Mouse (Mus musculus) thymus, postnatal 36 days (tissue): ENCODE data around the gene Colq.
"Not testable (repeated sequence)": the region's sequence is repeated elsewhere in the genome, so short reads cannot be mapped to it uniquely, and the experiment has no call there.

Experiments
- DNase-seq, 2 experiments: peaks; one replicate each; pipeline ENCODE4 v3.0.0; 2022; ENCODE audit warnings: mixed read lengths in 2 of 2

Colq gene

DNA sequence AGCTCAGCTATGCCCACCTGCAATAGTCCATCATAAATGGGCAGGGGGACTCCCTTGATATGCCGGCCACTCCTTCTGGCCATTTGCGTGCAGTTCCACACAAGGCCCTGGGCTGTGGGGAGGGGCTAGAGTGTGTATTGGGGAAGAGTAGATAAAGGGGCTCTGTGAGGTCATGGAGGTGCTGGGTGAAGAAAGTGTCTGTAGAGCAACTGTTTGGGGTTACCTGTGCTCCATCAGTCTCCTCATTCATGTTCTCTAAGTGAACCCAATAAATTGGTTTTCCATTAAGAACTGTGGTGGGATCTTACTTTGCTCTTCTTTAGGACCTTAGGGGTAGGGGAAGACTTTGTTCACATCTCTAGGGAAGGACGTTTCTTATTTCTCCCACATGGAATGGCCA is at the start of gene Colq:
Gene Colq (minus strand): TSS at position 101 of the 400 bp plus-strand sequence.
- DNase-seq = no peak

DNA sequence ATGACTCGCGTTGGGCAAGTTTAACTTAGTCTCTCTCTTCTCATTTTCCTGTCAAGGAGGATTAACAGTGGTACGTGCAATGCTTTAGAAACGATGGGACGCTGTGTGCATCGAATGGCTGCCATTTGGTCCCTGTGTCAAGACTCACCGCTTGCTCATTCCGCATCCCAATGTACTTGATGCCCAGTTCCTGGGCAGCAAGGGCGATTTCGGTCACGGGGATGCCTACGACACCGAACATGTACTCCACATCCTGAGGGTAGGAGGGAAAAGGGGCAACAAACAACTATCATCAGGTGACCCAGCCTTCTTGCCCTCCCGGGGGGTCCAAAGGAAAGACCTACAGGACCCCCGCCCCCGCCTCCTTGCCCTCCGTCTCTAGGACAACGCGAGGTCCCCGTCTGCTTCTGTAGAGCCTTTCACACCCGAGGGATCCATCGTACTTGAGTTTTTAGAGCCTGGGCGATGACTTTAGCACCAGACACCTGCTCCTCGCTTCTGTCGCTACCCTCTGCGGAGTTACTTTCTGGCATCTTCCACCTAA is 49.3 kb upstream of the Colq start, which contains the start of gene Gm49387:
Gene Gm49387 (minus strand): TSS at position 533 of the 544 bp plus-strand sequence.
- DNase-seq = no peak

DNA sequence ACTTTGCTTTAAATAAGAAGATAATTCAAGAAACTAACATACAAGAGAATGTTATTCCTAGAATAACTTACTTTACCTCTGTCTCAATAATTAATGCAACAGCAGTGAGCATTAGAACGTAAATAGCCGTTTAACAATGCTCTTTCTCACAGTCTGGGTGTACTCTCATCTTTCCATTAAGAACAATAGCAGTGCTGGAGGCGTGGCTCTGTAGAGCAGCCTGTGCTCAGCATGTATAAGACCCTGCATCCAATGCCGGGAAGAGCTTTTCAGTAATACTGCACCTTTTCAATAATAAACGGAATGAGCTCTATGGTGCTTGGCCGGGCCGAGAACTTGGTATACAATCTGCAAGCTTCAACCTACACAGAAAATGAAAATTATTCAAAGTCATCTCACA is 39.5 kb upstream of the Colq start:
- no peak for DNase-seq

DNA sequence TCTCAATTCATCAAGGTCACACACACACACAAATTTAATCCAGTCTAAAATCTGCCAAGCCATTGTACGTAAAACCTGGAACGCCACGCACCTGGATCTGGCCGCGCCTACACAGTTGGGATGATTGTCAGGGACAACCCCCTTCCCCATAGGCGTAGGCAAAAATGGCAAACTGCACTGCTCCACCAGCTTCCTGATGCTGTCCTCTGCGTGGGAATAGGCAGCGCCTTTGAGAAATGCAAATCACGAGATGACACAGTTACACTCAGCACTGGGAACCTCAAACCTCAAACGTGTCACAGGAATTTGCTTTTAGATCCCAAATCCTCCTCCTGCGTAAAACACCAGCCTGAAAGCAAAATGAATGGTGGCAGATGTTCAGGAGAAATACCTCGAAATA is 31.6 kb upstream of the Colq start:
- no peak for DNase-seq

DNA sequence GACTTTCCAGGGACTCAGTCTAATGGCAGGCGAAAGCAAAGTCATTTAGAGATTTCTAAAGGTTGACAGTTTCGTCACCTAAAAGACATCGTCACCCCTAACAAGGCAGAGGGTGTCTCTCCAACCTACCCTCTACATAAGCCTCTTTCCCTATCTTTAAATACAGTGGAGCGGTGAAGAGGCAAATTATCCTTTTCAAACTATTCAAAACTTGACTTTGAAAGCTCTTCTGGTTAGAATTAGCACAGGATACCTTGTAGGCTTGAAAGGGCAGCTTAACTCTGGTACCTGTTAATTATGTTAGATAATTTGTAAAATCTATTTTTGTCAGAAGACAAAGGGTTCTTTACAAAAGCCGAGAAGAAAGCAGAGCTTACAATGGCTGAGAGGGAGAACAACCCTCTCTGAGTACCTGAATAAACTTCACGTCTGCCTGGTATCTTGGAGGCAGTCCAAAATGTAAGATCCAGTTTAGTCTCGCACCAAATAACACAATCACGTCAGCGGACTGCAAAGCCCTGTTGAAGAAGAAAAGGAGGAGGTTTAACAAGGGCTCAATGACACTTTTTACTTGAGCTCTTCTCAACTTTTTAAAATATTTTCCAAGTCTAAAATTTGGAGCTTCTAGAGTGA is 29.6 kb upstream of the Colq start:
- DNase-seq = no peak

DNA sequence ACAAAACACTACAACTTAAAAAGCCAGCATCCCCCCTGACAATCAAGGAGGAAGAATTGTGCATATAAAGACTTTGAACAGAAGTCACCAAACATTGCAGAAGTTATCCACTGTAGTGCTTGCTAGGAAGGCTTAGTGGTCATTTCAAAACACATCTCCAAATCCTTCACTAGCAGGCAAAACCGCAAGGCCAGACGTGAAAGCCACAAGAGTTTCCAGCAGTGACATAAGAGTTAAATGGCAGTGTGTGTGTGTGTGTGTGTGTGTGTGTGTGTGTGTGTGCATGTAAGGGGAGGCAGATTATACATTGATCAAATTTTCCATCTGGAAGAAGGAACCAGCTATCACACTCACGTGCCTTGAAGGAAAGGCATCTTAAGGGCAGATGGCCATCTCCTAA is 26.9 kb upstream of the Colq start:
- DNase-seq = no peak

DNA sequence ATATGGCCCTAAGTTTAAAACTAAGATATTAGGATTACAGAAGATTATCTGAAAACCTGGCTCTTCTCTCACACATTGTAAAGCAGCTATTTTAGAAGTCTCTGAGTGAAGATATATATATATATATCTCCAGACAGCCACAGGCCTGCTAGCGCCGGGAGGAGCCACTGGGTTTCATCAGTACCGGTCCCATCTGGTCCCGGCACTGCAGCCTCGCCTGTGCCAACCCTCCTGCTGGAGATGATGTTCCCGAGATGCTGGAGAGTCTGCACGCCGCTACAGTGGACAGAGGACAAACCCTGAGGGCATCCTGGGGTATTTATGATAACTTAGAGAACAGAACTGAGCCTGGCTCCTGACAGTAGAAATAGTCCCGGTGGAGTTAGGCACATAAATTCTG is 26.1 kb upstream of the Colq start:
- no peak for DNase-seq

DNA sequence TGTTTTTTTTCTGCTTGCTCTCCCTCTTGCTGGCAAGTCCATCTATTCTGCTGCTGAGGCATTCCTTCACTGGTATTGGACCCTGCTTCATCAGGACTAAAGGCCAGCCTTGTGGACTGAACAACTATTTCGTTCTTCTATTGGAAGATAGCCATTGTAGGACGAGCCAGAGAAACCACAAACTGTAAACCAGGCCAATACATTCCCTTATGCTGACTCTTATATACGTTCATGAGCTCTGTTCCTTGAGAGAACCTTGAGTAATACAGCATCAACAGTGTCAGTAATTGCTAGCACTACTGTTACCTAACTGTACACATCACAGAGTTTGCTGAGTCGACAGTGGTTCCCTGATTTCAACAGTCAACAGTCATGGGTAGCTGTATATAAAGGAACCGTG is 22.5 kb upstream of the Colq start:
- no peak for DNase-seq

DNA sequence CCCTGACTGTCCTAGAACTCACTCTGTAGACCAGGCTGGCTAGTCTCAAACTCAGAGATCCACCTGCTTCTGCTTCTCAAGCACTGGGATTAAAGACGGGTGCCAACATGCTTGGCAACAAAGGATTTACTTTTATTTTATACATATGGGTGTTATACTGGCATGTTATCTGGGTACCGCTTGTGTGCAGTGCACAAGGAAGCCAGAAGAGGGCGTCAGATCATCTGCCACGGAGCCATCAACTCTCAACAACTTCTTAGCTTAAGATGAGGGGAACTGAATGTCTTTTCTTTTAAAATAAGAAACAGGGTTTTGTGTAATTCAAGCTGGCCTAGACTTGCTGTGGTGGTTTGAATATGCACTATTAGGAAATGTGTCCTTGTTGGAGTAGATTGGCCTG is 20.8 kb upstream of the Colq start:
- no peak for DNase-seq

DNA sequence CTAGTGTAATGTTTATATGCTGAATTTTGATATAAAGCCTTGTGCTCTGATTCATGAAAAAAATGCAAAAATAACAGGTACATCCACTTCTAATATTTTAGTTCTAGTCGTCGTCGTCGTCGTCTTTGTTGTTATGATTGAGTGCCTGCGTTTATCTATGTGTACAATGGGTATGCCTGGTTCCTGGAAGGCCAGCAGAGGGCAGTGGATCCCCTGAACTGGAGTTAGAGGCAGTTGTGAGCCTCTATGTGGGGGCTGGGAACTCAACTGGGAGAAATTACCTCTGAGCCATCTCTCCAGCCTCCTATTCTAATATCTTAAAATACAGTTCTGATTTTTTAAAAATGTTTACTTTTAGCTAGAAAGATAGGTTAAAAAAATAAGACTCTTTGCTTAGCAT is 14.4 kb upstream of the Colq start:
- DNase-seq = peak; percentile 47 to 54

DNA sequence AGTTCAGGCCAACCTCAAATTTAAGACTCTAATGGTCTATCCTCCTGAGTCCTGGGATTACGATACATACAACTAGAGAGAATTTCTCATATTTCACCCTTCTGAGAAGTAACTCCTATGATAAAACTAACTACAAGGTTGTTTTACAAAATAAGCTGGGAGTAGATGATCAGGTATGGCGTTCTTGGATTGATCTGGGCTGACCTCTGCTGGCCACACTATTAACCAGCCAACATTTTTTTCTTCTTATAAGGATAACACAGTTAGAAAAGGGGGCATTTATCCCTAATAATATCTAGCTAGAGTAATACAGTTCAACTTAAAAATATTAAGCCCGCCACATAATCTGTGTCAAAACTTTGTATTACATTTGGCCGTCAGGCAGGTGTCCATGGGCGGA is 13.8 kb upstream of the Colq start:
- peak; percentile 57 to 65 for DNase-seq

DNA sequence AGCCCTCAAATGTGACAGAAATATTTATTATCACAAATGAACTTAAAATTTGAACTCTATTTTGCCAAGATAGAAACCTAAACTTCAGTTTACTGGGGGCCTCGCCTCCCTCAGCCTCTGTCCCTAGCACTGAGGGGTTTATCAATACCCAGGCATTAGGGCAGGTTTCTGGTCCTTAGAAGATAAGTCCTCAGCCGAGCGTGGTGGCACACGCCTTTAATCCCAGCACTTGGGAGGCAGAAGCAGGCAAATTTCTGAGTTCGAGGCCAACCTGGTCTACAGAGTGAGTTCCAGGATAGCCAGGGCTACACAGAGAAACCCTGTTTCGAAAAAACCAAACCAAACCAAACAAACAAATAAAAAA is 11.5 kb upstream of the Colq start:
- not testable (repeated sequence) for DNase-seq

DNA sequence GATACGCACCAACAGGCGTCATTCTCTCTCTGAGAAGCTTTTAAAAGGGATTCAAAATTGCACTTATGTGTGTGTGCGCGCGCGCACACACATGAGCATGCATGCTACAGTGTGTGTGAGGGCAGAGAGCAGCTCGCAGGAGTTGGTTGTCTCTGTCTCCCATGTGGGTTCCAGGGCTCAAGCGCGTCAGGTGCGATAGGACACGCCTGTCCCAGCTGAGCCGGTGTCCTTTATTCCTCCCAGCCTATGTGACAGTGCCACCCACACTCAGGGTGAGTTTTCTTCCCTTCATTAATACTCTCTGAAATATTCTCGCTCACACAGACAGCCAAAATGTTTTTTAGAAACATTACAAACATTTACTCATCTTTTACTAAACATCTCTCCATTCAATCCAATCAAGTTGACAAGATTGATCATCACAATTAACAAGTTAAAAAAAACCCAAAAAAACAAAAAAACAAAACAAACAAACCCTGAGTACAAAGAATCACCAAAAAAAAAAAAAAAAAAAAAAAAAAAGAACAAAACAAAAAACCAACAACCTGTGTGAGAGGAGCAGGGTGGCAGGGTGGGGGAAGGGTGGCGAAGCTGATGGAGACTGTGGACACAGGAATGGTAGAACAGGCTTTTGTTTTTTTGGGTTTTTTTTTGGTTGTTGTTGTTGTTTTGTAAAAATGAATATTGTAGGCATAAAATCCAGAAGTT is 10.9 kb upstream of the Colq start:
- DNase-seq = peak in 1 of 2 experiments; percentile 23

DNA sequence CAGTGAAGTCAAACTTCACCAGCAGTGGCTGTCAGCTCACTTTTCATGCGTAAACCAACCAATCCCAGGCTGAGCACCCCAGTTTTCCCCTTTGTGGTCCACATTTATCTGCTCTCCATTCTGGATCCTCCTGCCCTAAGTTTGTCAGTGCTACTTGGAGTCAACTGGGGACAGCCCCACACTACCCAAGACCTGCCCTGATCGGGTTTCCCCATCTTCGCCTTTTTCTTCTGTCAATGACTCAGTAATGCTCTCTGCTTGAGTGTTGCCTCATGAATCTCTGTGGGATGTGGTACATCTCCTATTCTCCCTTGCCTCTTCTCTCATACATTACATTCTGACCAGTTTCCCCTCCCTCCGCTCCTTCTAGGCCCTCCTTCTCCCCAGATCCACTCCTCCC is 6.3 kb upstream of the Colq start:
- DNase-seq = no peak

DNA sequence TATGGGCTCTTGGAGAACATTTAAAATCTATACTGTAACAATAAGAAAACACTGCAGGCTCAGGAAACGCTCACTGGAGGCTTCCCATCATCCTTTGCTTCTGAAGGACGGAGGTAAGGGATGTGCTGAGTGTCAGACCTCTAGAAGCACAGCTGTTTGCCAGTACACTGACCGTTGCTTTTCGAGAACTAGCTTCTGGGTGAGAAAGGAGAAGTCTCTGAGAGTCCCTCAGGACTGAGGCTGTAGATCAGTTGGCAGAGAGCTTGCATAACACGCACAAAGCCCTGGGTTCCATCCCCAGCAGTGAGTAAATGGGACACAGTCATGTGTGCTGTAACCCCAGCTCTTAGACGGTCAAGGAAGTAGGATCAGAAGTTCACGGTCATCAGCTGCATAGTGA is 5.3 kb upstream of the Colq start:
- DNase-seq = no peak

DNA sequence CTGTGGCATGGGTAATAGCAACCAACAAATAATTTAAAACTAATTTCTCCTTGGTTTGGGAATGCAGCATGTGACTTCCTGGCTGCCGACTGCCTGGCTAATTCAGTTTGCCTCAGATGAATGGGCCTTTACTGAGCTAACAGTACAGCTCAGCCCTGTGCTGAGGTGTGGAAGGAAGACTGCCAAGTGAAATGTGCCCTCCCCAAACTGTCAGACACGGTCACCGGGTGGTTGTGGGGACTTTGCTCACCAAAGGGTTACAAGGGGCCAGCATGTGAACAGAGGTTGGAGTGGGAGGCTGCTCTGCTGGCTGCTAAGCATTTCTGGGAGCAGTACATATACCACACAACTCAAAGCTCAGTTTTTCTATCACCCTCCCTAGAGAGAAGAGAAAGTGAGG is 3.5 kb upstream of the Colq start:
- DNase-seq = no peak

DNA sequence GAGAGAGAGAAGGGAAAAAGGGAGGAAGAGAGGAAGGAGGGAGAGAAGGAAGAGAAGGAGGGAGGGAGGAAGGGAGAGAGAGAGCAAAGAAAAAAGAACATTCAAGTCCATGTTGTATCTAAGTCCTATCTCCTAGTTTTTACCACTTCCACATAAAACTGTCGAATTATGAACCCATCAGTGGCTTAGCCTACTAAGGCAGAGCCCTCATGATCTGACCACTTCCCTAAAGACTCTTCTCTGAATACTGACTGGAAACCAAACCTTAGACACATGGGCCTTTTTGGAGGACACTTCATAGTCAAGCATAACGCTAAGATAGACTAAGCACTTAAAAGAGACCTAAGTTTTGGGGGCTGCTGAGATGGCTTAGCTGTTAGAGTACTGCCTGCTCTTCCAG is 1.9 kb upstream of the Colq start:
- no peak for DNase-seq

DNA sequence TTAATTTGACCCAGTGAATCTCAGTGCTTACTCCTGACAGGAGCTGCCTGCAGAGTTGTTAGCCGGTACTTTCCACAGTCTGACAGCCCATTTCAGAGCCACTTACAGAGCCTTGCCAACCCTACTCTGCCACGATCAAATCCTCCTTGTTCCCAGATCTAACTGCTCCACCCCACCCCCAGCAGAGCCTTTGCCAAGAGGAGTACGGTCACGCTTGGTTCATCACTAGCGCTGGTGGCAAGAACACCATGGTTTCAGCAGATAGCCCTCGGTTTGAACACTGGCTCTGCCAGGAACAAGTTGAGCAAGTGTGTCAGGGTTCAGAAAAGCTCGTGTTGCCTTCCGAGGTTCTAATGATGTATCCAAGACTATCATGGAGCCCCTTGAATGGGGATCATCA is 4.7 kb downstream of the Colq start:
- no peak for DNase-seq

DNA sequence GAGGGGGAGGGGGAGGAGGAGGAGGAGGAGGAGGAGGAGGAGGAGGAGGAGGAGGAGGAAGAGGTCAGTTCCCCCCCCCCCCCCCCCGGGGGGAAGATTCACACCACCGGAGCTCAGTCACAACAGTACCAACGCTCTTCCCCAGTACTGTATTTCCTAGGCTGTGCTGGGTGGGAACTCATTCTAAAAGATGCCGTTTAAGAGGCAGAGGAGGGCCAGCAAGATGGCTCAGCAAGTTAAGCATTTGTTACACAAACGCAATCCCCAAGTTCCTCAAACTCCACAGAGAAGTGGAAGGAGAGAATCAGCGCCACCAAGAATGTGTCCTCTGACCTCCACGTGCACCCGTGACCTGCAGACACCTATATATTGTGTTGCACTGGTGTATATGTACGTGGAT is 8.1 kb downstream of the Colq start:
- DNase-seq = no peak

DNA sequence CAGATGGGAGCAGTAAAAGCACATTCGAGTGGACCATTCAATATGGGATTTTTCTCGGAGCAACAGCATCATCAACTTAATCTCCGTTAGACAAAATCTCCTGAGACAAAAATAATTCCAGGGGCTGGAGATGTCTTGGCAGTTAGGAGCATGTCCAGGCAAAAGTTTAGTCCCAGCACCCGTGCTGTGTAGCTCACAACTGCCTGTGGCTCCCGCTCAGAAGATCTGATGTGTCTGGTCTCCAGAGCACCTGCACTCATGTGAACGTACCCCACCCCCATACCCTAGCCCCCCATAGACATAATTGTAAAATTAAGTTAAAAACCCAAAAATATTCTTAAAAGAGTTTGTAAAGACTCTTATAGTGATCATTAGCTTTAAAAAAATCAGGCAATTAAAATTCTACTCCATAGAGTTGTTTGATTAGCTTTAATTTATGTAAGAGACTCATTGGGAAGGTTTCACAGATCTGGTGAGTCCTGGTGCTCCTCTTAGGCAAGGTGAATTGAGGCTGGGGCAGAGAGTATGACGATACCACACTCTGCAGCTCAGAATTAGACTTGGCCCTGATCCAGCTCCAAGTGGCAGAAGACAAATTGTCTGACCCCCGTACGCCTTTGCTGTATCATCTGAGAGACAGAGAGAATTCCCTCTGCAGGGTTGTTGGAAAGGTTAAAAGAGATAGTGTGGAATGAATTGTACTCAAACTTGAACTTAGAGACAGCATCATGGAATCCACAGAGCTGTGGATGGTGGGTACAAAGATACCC is 13.0 kb downstream of the Colq start:
- peak in 1 of 2 experiments; percentile 50 for DNase-seq

DNA sequence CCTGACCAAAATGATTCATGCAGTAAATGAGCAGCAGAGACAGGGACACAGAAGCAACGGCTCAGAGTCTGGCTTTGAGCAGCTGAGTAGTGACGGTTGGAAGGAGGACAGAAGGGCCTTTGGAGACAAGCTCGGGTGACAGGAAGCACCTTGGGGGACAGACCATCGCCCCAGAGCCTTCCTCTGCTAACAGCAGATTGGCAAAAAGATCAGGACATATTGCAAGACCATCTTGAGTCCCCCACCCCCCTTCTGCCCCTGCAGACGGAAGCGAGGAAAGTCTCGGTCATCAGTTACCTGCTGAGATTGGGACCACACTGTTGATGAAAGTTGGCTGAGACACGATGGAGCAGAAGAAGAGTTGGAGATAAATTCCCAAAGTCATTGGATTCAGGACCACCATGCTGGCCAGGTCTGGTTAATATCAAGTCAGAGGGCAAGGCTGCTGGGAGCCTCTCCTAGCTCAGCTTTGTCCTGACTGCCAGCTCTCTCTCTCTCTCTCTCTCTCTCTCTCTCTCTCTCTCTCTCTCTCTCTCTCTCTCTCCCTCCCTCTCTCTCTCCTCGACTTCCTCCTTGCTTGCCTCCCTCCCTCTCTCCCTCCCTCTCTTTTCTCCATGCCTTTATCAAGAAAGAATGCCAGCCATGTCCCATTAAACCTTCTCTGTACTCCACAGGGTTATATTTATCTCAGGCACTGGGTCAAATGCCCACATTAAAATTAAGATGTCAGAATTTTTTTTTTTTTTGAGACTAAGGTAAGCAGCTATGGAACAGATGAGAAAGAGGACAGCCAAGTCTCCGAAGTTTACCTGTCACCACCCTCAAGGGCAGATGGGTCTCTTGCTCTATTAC is 14.1 kb downstream of the Colq start:
- peak; percentile 58 to 62 for DNase-seq

DNA sequence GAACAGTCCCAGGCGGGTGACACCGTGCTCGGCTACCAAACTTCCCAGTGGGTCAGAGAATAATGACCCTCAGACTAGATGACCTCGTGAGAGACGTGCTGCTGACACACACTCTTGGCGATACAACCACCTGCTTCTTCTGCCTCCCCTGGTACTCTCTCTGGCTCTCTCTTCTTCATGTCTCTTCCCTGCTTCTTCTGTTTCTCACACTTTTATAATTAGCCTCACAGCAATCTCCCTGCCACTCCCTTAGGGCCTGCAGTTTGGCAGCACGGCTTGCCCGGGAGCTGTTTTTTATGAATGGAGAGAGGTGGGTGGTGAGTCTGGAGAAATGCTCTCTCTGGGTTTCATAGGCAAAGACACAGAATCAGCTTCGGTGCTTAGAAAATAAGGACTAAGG is 15.3 kb downstream of the Colq start:
- peak in 1 of 2 experiments; percentile 37 for DNase-seq
